8 mouse cellular contexts compared by ENCODE assay signal in the genomic region with DNA sequence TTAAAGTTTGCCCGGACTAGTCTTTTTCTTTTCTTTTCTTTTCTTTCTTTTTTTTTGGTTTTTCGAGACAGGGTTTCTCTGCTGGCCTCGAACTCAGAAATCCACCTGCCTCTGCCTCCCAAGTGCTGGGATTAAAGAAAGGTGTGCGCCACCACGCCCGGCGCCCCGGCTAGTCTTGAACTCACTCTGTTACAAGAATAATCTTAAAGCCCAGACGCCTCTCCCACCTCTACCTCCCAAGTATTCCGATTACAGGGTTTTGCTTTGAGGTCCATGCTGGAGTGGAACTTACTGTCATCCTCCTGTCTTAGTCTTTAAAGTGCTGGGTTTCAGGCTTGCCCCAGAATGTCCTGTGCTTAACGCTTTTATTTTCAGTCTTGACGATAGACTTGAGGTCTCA. TPM values are rescaled to one million over a fixed set of nuclear protein-coding genes. Genes with fewer than 3 reads are reported as not detected.
DNase-seq lines count a peak whose midpoint lies in the region; ATAC-seq and TF ChIP-seq lines count a peak whose summit lies in the region.

No protein-coding gene starts in this region.

- H3K27me3 ChIP-seq in heart, embryonic 11.5 days (ENCODE audit: control insufficient read depth, insufficient read depth, low read length) = no peaks in the 10 kb centered on the region
- no peaks in the 10 kb centered on the region for H3K27me3 ChIP-seq in hindbrain, embryonic 11.5 days (ENCODE audit: control insufficient read depth, insufficient read depth, low read length)

- H3K36me3 ChIP-seq in heart, embryonic 11.5 days (ENCODE audit: control insufficient read depth, insufficient read depth, low read length) = no peaks in the 10 kb centered on the region
- no peaks in the 10 kb centered on the region for H3K36me3 ChIP-seq in ES-E14 (ENCODE audit: control insufficient read depth, insufficient read depth, low read length, poor library complexity, severe bottlenecking)
- H3K36me3 ChIP-seq in hindbrain, embryonic 11.5 days (ENCODE audit: control insufficient read depth, insufficient read depth, low read length) = no peaks in the 10 kb centered on the region

- peak overlapping the region; percentile 23; the same call in 1 of the 2 replicates for H3K27ac ChIP-seq in heart, embryonic 11.5 days (ENCODE audit: low read depth, low read length)
- no peak overlapping the region for H3K27ac ChIP-seq in ES-E14 (ENCODE audit: insufficient read depth, low read depth, low read length, poor library complexity, severe bottlenecking)
- H3K27ac ChIP-seq in hindbrain, embryonic 11.5 days (ENCODE audit: low read depth, low read length) = no peak overlapping the region

- WGBS in heart, embryonic 11.5 days (ENCODE audit: insufficient replicate concordance) = 53% methylated on average over 12 of the region's 12 CpGs
- 61% methylated on average over 12 of the region's 12 CpGs for WGBS in hindbrain, embryonic 11.5 days

- in situ Hi-C loops in ES-E14 (cut with MboI; ENCODE audit: low sequenced_read_pairs in 2 of 2, unreplicated experiment in 2 of 2) = no loop called here

- H3K9me3 ChIP-seq in heart, embryonic 11.5 days (replicated peaks; ENCODE audit: control insufficient read depth, low read length) = no peaks in the 10 kb centered on the region
- no peaks in the 10 kb centered on the region for H3K9me3 ChIP-seq in ES-E14 (ENCODE audit: control insufficient read depth, insufficient read depth, low read depth, low read length)
- H3K9me3 ChIP-seq in hindbrain, embryonic 11.5 days (ENCODE audit: control insufficient read depth, low read length) = no peaks in the 10 kb centered on the region

- no peak for DNase-seq in heart, postnatal 36 days
- DNase-seq in ES-E14 (ENCODE audit: low read depth, low spot score) = no peak
- DNase-seq in hindbrain, embryonic 11.5 days (ENCODE audit: low spot score) = no peak
- DNase-seq in right cerebral cortex, postnatal 36 days (ENCODE audit: low spot score in 2 of 2) = no peak
- no peak for DNase-seq in T-cell, adult 2 months (ENCODE audit: low spot score)
- DNase-seq in cerebellum, postnatal 25 days = no peak

- H3K9ac ChIP-seq in heart, embryonic 11.5 days (ENCODE audit: low read depth, low read length) = peak overlapping the region; percentile 78
- H3K9ac ChIP-seq in ES-E14 (ENCODE audit: insufficient read depth, low read depth, low read length, poor library complexity, severe bottlenecking) = no peak overlapping the region
- peak overlapping the region; percentile 47; the same call in 1 of the 2 replicates for H3K9ac ChIP-seq in hindbrain, embryonic 11.5 days (ENCODE audit: low read depth, low read length)

- peak overlapping the region; percentile 96 for H3K4me2 ChIP-seq in heart, embryonic 11.5 days
- H3K4me2 ChIP-seq in hindbrain, embryonic 11.5 days (replicated peaks; ENCODE audit: low read depth, low read length) = peak overlapping the region; percentile 92

- peak overlapping the region; percentile 85 for H3K4me3 ChIP-seq in heart, embryonic 11.5 days (ENCODE audit: low read depth, low read length)
- H3K4me3 ChIP-seq in ES-E14 (ENCODE audit: insufficient read depth in 1 of 2, low read depth in 1 of 2, low read length in 2 of 2, poor library complexity in 1 of 2, severe bottlenecking in 1 of 2) = peak overlapping the region; percentile 63 to 77; a peak in 3 of 4 replicates
- H3K4me3 ChIP-seq in hindbrain, embryonic 11.5 days (ENCODE audit: low read depth, low read length) = peak overlapping the region; percentile 72

- ATAC-seq in heart, embryonic 11.5 days (replicated peaks; ENCODE audit: insufficient number of reproducible peaks, low FRiP score, low TSS enrichment) = no peak
- ATAC-seq in hindbrain, embryonic 11.5 days (ENCODE audit: low FRiP score) = no peak
- 0 out of 2 replicates have a peak, but pooled peaks have one; percentile 3 for ATAC-seq in megakaryocyte-erythroid progenitor cell, adult 5-6 weeks (replicated peaks; ENCODE audit: low FRiP score, low TSS enrichment, poor library complexity, severe bottlenecking)

- peaks cover 12% of the 10 kb centered on the region; the same call in 1 of the 2 replicates for H3K4me1 ChIP-seq in heart, embryonic 11.5 days (ENCODE audit: control insufficient read depth, insufficient read depth, low read length)
- peaks cover 1 to 8% of the 10 kb centered on the region in 2 experiments; a peak in 2 of 4 replicates for H3K4me1 ChIP-seq in ES-E14 (ENCODE audit: control insufficient read depth in 2 of 2, insufficient read depth in 2 of 2, low read length in 2 of 2, poor library complexity in 1 of 2)
- peaks cover 5% of the 10 kb centered on the region for H3K4me1 ChIP-seq in hindbrain, embryonic 11.5 days (replicated peaks; ENCODE audit: control insufficient read depth, insufficient read depth, low read length)

- intact Hi-C loops in heart, postnatal 36 days (cut with DNase I) = loop anchor here (1.0 kb wide), 1 partner anchor 10 kb away; no protein-coding TSS in a partner anchor

TF ChIP-seq in ES-E14, 5 proteins besides CTCF, POLR2A, EP300 and RAD21:
- no peak for TF ChIP-seq ZNF384 (IDR thresholded peaks at IDR 0.05; ENCODE audit: low read depth, low read length)
- no peak for TF ChIP-seq CHD2 (IDR thresholded peaks at IDR 0.05; ENCODE audit: low read depth, low read length)
- no peak for TF ChIP-seq HCFC1 (IDR thresholded peaks at IDR 0.05; ENCODE audit: borderline replicate concordance, insufficient read depth, low read length)
- no peak for TF ChIP-seq MAFK (IDR thresholded peaks at IDR 0.05; ENCODE audit: insufficient read depth, low read depth, low read length)
- no peak for TF ChIP-seq ZC3H11A (IDR thresholded peaks at IDR 0.05; ENCODE audit: borderline replicate concordance, low read depth, low read length)
TF ChIP-seq in ES-E14: peak in this region for 0.

RNA-seq across cellular contexts. Expression of a gene that starts 0.6 kb away (rescaled TPM):
- 14.2 and 15.5 TPM in 2 replicates for polyA plus RNA-seq in heart, embryonic 11.5 days (2014; fragmentation: Nextera tagmentation; extraction: Ambion mirVana)
- 1 to 10 TPM; 3.6 to 4.1 TPM for total RNA-seq in heart, postnatal 36 days (2021)
- 16.5 and 20.6 TPM in 2 replicates for total RNA-seq in ES-E14 (2012; rRNA removed)
- 48.6 and 50.1 TPM in 2 replicates for polyA plus RNA-seq in hindbrain, embryonic 11.5 days (2014; fragmentation: Nextera tagmentation; extraction: Ambion mirVana)
- total RNA-seq in megakaryocyte-erythroid progenitor cell, adult 5-6 weeks (2014; fragmentation: Nextera tagmentation) = 8.4 and 8.7 TPM in 2 replicates
- total RNA-seq in megakaryocyte-erythroid progenitor cell, adult 5-6 weeks (2017) = 3.2 and 3.8 TPM in 2 replicates

RNA-seq across cellular contexts. Expression of a gene that starts 33.7 kb away (rescaled TPM):
- polyA plus RNA-seq in heart, embryonic 11.5 days (2014; fragmentation: Nextera tagmentation; extraction: Ambion mirVana) = 30.8 and 32.7 TPM in 2 replicates
- 10 to 100 TPM; 45.4 to 54.6 TPM for total RNA-seq in heart, postnatal 36 days (2021)
- 52.7 and 80.5 TPM in 2 replicates for total RNA-seq in ES-E14 (2012; rRNA removed)
- polyA plus RNA-seq in hindbrain, embryonic 11.5 days (2014; fragmentation: Nextera tagmentation; extraction: Ambion mirVana) = 30.1 and 30.8 TPM in 2 replicates
- total RNA-seq in megakaryocyte-erythroid progenitor cell, adult 5-6 weeks (2014; fragmentation: Nextera tagmentation) = 37.4 and 77.0 TPM in 2 replicates
- 28.5 and 31.3 TPM in 2 replicates for total RNA-seq in megakaryocyte-erythroid progenitor cell, adult 5-6 weeks (2017)

RNA-seq across cellular contexts. Expression of a gene that starts 41.1 kb away (rescaled TPM):
- 9.9 and 10.6 TPM in 2 replicates for polyA plus RNA-seq in heart, embryonic 11.5 days (2014; fragmentation: Nextera tagmentation; extraction: Ambion mirVana)
- total RNA-seq in heart, postnatal 36 days (2021) = 10 to 100 TPM; 11.4 to 11.7 TPM
- 24.7 and 26.3 TPM in 2 replicates for total RNA-seq in ES-E14 (2012; rRNA removed)
- polyA plus RNA-seq in hindbrain, embryonic 11.5 days (2014; fragmentation: Nextera tagmentation; extraction: Ambion mirVana) = 10.4 and 12.5 TPM in 2 replicates
- total RNA-seq in megakaryocyte-erythroid progenitor cell, adult 5-6 weeks (2014; fragmentation: Nextera tagmentation) = 21.2 and 34.5 TPM in 2 replicates
- total RNA-seq in megakaryocyte-erythroid progenitor cell, adult 5-6 weeks (2017) = 69.0 and 83.7 TPM in 2 replicates

RNA-seq across cellular contexts. Expression of a gene that starts 56.5 kb away (rescaled TPM):
- polyA plus RNA-seq in heart, embryonic 11.5 days (2014; fragmentation: Nextera tagmentation; extraction: Ambion mirVana) = 0.03 TPM in 2 replicates
- total RNA-seq in heart, postnatal 36 days (2021) = not detected
- total RNA-seq in ES-E14 (2012; rRNA removed) = 0.13 and 0.48 TPM in 2 replicates
- 0.70 and 0.74 TPM in 2 replicates for polyA plus RNA-seq in hindbrain, embryonic 11.5 days (2014; fragmentation: Nextera tagmentation; extraction: Ambion mirVana)
- total RNA-seq in megakaryocyte-erythroid progenitor cell, adult 5-6 weeks (2014; fragmentation: Nextera tagmentation) = not detected in 2 replicates
- not detected in 2 replicates for total RNA-seq in megakaryocyte-erythroid progenitor cell, adult 5-6 weeks (2017)
